Mouse (Mus musculus) ES-E14 (cell line): ENCODE results near the gene Smyd5. TPM values are rescaled to one million over a fixed set of nuclear protein-coding genes. Genes with fewer than 3 reads are reported as not detected.

ENCODE experiments used
- DNase-seq: peaks from one replicate; pipeline ENCODE4 v3.0.0-alpha.2; 2013; ENCODE audit warnings: low read depth, low spot score
- H3K27ac ChIP-seq: 2 replicates; pipeline ENCODE4 v1.5.1; 2012; ENCODE audit warnings: low read depth, mild to moderate bottlenecking, low read length, moderate library complexity, mixed read lengths; ENCODE audit not compliant: poor library complexity, insufficient read depth, severe bottlenecking
- H3K36me3 ChIP-seq: 2 replicates; pipeline ENCODE4 v1.6.1; 2012; ENCODE audit warnings: mild to moderate bottlenecking, low read length, moderate library complexity, mixed read lengths; ENCODE audit not compliant: control insufficient read depth, poor library complexity, insufficient read depth, severe bottlenecking
- H3K4me1 ChIP-seq, 2 experiments: fragments of 150-350 bp in 1 of 2; sonication (generic) in 1 of 2; 2 replicates each; pipeline ENCODE4 v1.6.1; 2012; ENCODE audit warnings: low read length in 2 of 2, mild to moderate bottlenecking in 1 of 2, mixed read lengths in 1 of 2; ENCODE audit not compliant: control insufficient read depth in 2 of 2, insufficient read depth in 2 of 2, poor library complexity in 1 of 2
- H3K4me3 ChIP-seq, 2 experiments: fragments of 150-350 bp in 1 of 2; sonication (generic) in 1 of 2; 2 replicates each; pipeline ENCODE4 v1.5.1; 2012; ENCODE audit warnings: low read length in 2 of 2, low read depth in 1 of 2, mild to moderate bottlenecking in 1 of 2, mixed read lengths in 1 of 2; ENCODE audit not compliant: insufficient read depth in 1 of 2, poor library complexity in 1 of 2, severe bottlenecking in 1 of 2
- H3K9ac ChIP-seq: 2 replicates; pipeline ENCODE4 v1.6.1; 2012; ENCODE audit warnings: low read depth, mild to moderate bottlenecking, low read length, mixed read lengths; ENCODE audit not compliant: poor library complexity, insufficient read depth, severe bottlenecking
- H3K9me3 ChIP-seq: fragments of 150-350 bp; sonication (generic); 2 replicates; pipeline ENCODE4 v1.6.1; 2012; ENCODE audit warnings: low read depth, mild to moderate bottlenecking, low read length; ENCODE audit not compliant: control insufficient read depth, insufficient read depth
- CHD2 ChIP-seq: IDR thresholded peaks from 2 replicates; pipeline ENCODE4 v1.6.1; 2014; ENCODE audit warnings: mild to moderate bottlenecking, low read depth, low read length, inconsistent platforms
- HCFC1 ChIP-seq: IDR thresholded peaks from 2 replicates; pipeline ENCODE4 v1.6.1; 2012; ENCODE audit warnings: low read length, inconsistent platforms, borderline replicate concordance; ENCODE audit not compliant: insufficient read depth
- MAFK ChIP-seq: IDR thresholded peaks from 2 replicates; pipeline ENCODE4 v1.6.1; 2014; ENCODE audit warnings: mild to moderate bottlenecking, low read depth, low read length, inconsistent platforms; ENCODE audit not compliant: insufficient read depth
- ZC3H11A ChIP-seq: IDR thresholded peaks from 2 replicates; pipeline ENCODE4 v1.6.1; 2012; ENCODE audit warnings: low read depth, mild to moderate bottlenecking, inconsistent platforms, low read length, borderline replicate concordance
- ZNF384 ChIP-seq: IDR thresholded peaks from 2 replicates; pipeline ENCODE4 v1.6.1; 2012; ENCODE audit warnings: low read depth, low read length, inconsistent platforms
- in situ Hi-C, 2 experiments: fragments of 600-800 bp; cut with MboI; formaldehyde crosslinking; loops; one replicate each; pipeline ENCODE4 v1.15.1; 2025; ENCODE audit warnings: low sequenced_read_pairs in 2 of 2, inconsistent platforms in 1 of 2; ENCODE audit not compliant: unreplicated experiment in 2 of 2
- total RNA-seq: library from RNA; depleted of rRNA; stranded (reverse); fragments of 300-350 nt; gene quantifications from 2 replicates; pipeline ENCODE4 v1.2.3, GENCODE M21; 2012; rRNA removed

Smyd5 gene
- total RNA-seq, 1 experiment: 94.1 TPM

GRCm38 (mm10) chr6:85489717-85490116 is 57.9 kb downstream of the Smyd5 start:
- H3K4me3 ChIP-seq: peak overlapping the region; percentile 16 to 36; a peak in 3 of 4 replicates
- peak overlapping the region; percentile 36; the same call in 1 of the 2 replicates for H3K9ac ChIP-seq
- DNase-seq: no peak
- H3K9me3 ChIP-seq: no peaks in the 10 kb centered on the region
- in situ Hi-C loops: no loop called here
- H3K36me3 ChIP-seq: no peaks in the 10 kb centered on the region
- H3K27ac ChIP-seq: no peak overlapping the region
- TF ChIP-seq MAFK (no peak), HCFC1 (no peak), CHD2 (no peak), ZNF384 (no peak), ZC3H11A (no peak)
- peaks cover 0 to 9% of the 10 kb centered on the region in 2 experiments; a peak in 2 of 4 replicates for H3K4me1 ChIP-seq

GRCm38 (mm10) chr6:85490252-85490651 is 58.5 kb downstream of the Smyd5 start:
- in situ Hi-C loops: no loop called here
- no peak for TF ChIP-seq CHD2
- TF ChIP-seq ZNF384: no peak
- TF ChIP-seq HCFC1: no peak
- no peak for TF ChIP-seq ZC3H11A
- no peak for TF ChIP-seq MAFK
- Histone ChIP-seq H3K9me3 (no peaks in the 10 kb centered on the region), H3K4me3 (no peak overlapping the region), H3K27ac (no peak overlapping the region), H3K36me3 (no peaks in the 10 kb centered on the region), H3K4me1 (peaks cover 0 to 9% of the 10 kb centered on the region in 2 experiments; a peak in 2 of 4 replicates), H3K9ac (peak overlapping the region; percentile 36; the same call in 1 of the 2 replicates)
- no peak for DNase-seq

- no peak for TF ChIP-seq ZNF384
- TF ChIP-seq CHD2: no peak
- no peak for TF ChIP-seq MAFK
- no peak for TF ChIP-seq ZC3H11A
- TF ChIP-seq HCFC1: no peak
- H3K4me1 ChIP-seq: peaks cover 0 to 9% of the 10 kb centered on the region in 2 experiments; a peak in 2 of 4 replicates
- no peak for DNase-seq
- in situ Hi-C loops: no loop called here
- no peaks in the 10 kb centered on the region for H3K9me3 ChIP-seq
- no peak overlapping the region for H3K9ac ChIP-seq
- H3K4me3 ChIP-seq: no peak overlapping the region
- H3K27ac ChIP-seq: no peak overlapping the region
- no peaks in the 10 kb centered on the region for H3K36me3 ChIP-seq
Measured at GRCm38 (mm10) chr6:85491606-85492005, 59.8 kb downstream of the Smyd5 start.

Other genes with a start within 250 kb of the Smyd5 start
- 0.37 TPM in 1 of 2 replicates, not detected in the other for gene Emx1, start 244.6 kb upstream of the Smyd5 start, total RNA-seq
- gene Sfxn5, start 98.6 kb upstream of the Smyd5 start, total RNA-seq: 4.9 and 5.8 TPM in 2 replicates
- gene Rab11fip5, start 57.4 kb upstream of the Smyd5 start, total RNA-seq: 10.7 and 13.4 TPM in 2 replicates
- gene Noto, start 8.1 kb upstream of the Smyd5 start, total RNA-seq: not detected in 2 replicates
- gene Cct7, start 19.5 kb downstream of the Smyd5 start, total RNA-seq: 493 and 584 TPM in 2 replicates
- gene Pradc1, start 20.0 kb downstream of the Smyd5 start, total RNA-seq: 17.2 and 23.4 TPM in 2 replicates
- gene Fbxo41, start 71.0 kb downstream of the Smyd5 start, total RNA-seq: 0.54 and 0.85 TPM in 2 replicates
- gene Egr4, start 81.6 kb downstream of the Smyd5 start, total RNA-seq: 0.21 and 0.31 TPM in 2 replicates
- gene Alms1, start 155.5 kb downstream of the Smyd5 start, total RNA-seq: 22.0 and 23.4 TPM in 2 replicates